Mouse (Mus musculus): ENCODE measurements around the gene Fgf12. TPM values are rescaled to one million over a fixed set of nuclear protein-coding genes. Genes with fewer than 3 reads are reported as not detected.

The Fgf12 gene
- total and polyA plus RNA-seq, 3 experiments: 0.76 TPM; not detected in 2

GRCm38 (mm10) chr16:28479022-28479421 is 273.8 kb downstream of the Fgf12 start:
- Histone ChIP-seq H3K27me3 (ENCODE audit: insufficient read depth, low read length) (no peaks in the 10 kb centered on the region), H3K4me1 (ENCODE audit: insufficient read depth, low read depth, low read length) (no peaks in the 10 kb centered on the region), H3K9me3 (replicated peaks) (0 out of 2 replicates have a peak, but pooled peaks cover 4% of the 10 kb centered on the region), H3K4me3 (ENCODE audit: low read depth, low read length) (no peak overlapping the region), H3K36me3 (replicated peaks) (no peaks in the 10 kb centered on the region)
- no peak for TF ChIP-seq GATA1 (IDR thresholded peaks at IDR 0.05; ENCODE audit: borderline replicate concordance, low read length)
- TF ChIP-seq TAL1 (conservative IDR thresholded peaks at IDR 0.05; ENCODE audit: low read depth, low read length): no peak
- TF ChIP-seq CTCF (IDR thresholded peaks at IDR 0.05; ENCODE audit: low read depth, low read length): no peak
- no peak for TF ChIP-seq GATA2 (IDR thresholded peaks at IDR 0.05; ENCODE audit: borderline replicate concordance, low read depth, low read length)
- no peak for TF ChIP-seq POLR2AphosphoS5 (IDR thresholded peaks at IDR 0.05; ENCODE audit: insufficient replicate concordance, low read depth, low read length)
- ATAC-seq (ENCODE audit: extremely low read depth, insufficient number of reproducible peaks, low FRiP score, poor library complexity, severe bottlenecking) (no peak), DNase-seq (ENCODE audit: low spot score) (no peak)

- TF ChIP-seq GATA1 (IDR thresholded peaks at IDR 0.05; ENCODE audit: borderline replicate concordance, low read length) (no peak), POLR2AphosphoS5 (IDR thresholded peaks at IDR 0.05; ENCODE audit: insufficient replicate concordance, low read depth, low read length) (no peak), CTCF (IDR thresholded peaks at IDR 0.05; ENCODE audit: low read depth, low read length) (no peak), GATA2 (IDR thresholded peaks at IDR 0.05; ENCODE audit: borderline replicate concordance, low read depth, low read length) (no peak), TAL1 (conservative IDR thresholded peaks at IDR 0.05; ENCODE audit: low read depth, low read length) (no peak)
- ATAC-seq (ENCODE audit: extremely low read depth, insufficient number of reproducible peaks, low FRiP score, poor library complexity, severe bottlenecking): no peak
- 0 out of 2 replicates have a peak, but pooled peaks cover 4% of the 10 kb centered on the region for H3K9me3 ChIP-seq (replicated peaks)
- no peak for DNase-seq (ENCODE audit: low spot score)
- no peaks in the 10 kb centered on the region for H3K4me1 ChIP-seq (ENCODE audit: insufficient read depth, low read depth, low read length)
- H3K27me3 ChIP-seq (ENCODE audit: insufficient read depth, low read length): no peaks in the 10 kb centered on the region
- H3K36me3 ChIP-seq (replicated peaks): no peaks in the 10 kb centered on the region
- H3K4me3 ChIP-seq (ENCODE audit: low read depth, low read length): no peak overlapping the region
Measured at GRCm38 (mm10) chr16:28476651-28477050, 276.2 kb downstream of the Fgf12 start.

GRCm38 (mm10) chr16:28475553-28475952 is 277.3 kb downstream of the Fgf12 start:
- Histone ChIP-seq H3K36me3 (replicated peaks) (no peaks in the 10 kb centered on the region), H3K9me3 (replicated peaks) (0 out of 2 replicates have a peak, but pooled peaks cover 4% of the 10 kb centered on the region), H3K4me1 (ENCODE audit: insufficient read depth, low read depth, low read length) (no peaks in the 10 kb centered on the region), H3K4me3 (ENCODE audit: low read depth, low read length) (no peak overlapping the region), H3K27me3 (ENCODE audit: insufficient read depth, low read length) (no peaks in the 10 kb centered on the region)
- no peak for DNase-seq (ENCODE audit: low spot score)
- ATAC-seq (ENCODE audit: extremely low read depth, insufficient number of reproducible peaks, low FRiP score, poor library complexity, severe bottlenecking): no peak
- TF ChIP-seq GATA1 (IDR thresholded peaks at IDR 0.05; ENCODE audit: borderline replicate concordance, low read length) (no peak), POLR2AphosphoS5 (IDR thresholded peaks at IDR 0.05; ENCODE audit: insufficient replicate concordance, low read depth, low read length) (no peak), CTCF (IDR thresholded peaks at IDR 0.05; ENCODE audit: low read depth, low read length) (no peak), TAL1 (conservative IDR thresholded peaks at IDR 0.05; ENCODE audit: low read depth, low read length) (no peak), GATA2 (IDR thresholded peaks at IDR 0.05; ENCODE audit: borderline replicate concordance, low read depth, low read length) (no peak)

DNA sequence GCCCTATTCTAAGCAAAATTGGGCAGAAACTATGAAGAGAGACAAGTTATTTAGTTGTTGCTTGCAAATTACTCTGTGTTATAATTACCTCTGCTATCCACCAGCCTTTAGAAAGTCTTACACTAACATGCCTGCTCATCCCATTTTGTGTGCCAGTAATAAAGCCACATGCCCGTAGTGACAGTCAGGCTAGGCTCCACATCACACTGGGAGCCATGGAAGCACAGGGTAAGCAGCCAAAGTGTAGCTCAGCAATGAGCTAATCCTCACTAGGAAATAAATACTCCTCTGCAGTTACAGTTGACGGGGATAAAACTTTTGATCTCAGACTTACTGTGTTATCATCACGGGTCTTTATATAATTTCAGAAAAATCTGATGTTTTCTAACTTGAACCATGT is 298.0 kb downstream of the Fgf12 start:
- no peak for TF ChIP-seq POLR2AphosphoS5 (IDR thresholded peaks at IDR 0.05; ENCODE audit: insufficient replicate concordance, low read depth, low read length)
- no peak for TF ChIP-seq GATA1 (IDR thresholded peaks at IDR 0.05; ENCODE audit: borderline replicate concordance, low read length)
- no peak for TF ChIP-seq TAL1 (conservative IDR thresholded peaks at IDR 0.05; ENCODE audit: low read depth, low read length)
- no peak for TF ChIP-seq CTCF (IDR thresholded peaks at IDR 0.05; ENCODE audit: low read depth, low read length)
- no peak for TF ChIP-seq GATA2 (IDR thresholded peaks at IDR 0.05; ENCODE audit: borderline replicate concordance, low read depth, low read length)
- Histone ChIP-seq H3K9me3 (replicated peaks) (no peaks in the 10 kb centered on the region), H3K27me3 (ENCODE audit: insufficient read depth, low read length) (no peaks in the 10 kb centered on the region), H3K4me3 (ENCODE audit: low read depth, low read length) (no peak overlapping the region), H3K36me3 (replicated peaks) (no peaks in the 10 kb centered on the region), H3K4me1 (ENCODE audit: insufficient read depth, low read depth, low read length) (no peaks in the 10 kb centered on the region)
- DNase-seq (ENCODE audit: low spot score): no peak
- no peak for ATAC-seq (ENCODE audit: extremely low read depth, insufficient number of reproducible peaks, low FRiP score, poor library complexity, severe bottlenecking)

DNA sequence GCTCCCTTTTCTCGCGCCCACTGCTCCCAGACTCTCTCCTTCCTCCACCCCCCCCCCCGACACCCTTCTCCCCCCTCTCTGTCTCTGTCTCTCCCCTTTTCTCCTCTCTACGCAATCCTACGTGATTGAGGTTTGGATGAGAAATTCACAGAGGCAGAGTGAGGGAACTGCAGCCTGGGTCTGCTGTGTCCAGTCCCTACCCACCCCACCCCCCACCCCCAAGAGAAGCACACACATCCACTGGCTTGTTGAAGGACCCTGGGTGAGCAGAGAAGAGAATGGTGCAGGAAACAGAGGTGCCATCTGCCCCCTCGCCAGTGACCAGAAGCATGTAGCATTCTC is 305.8 kb downstream of the Fgf12 start:
- H3K4me3 ChIP-seq (ENCODE audit: low read depth, low read length): no peak overlapping the region
- peaks cover 29% of the 10 kb centered on the region for H3K9me3 ChIP-seq (replicated peaks)
- no peaks in the 10 kb centered on the region for H3K27me3 ChIP-seq (ENCODE audit: insufficient read depth, low read length)
- ATAC-seq (ENCODE audit: extremely low read depth, insufficient number of reproducible peaks, low FRiP score, poor library complexity, severe bottlenecking) (no peak), DNase-seq (ENCODE audit: low spot score) (no peak)
- H3K36me3 ChIP-seq (replicated peaks): no peaks in the 10 kb centered on the region
- no peak for TF ChIP-seq GATA1 (IDR thresholded peaks at IDR 0.05; ENCODE audit: borderline replicate concordance, low read length)
- no peak for TF ChIP-seq CTCF (IDR thresholded peaks at IDR 0.05; ENCODE audit: low read depth, low read length)
- TF ChIP-seq GATA2 (IDR thresholded peaks at IDR 0.05; ENCODE audit: borderline replicate concordance, low read depth, low read length): no peak
- no peak for TF ChIP-seq POLR2AphosphoS5 (IDR thresholded peaks at IDR 0.05; ENCODE audit: insufficient replicate concordance, low read depth, low read length)
- no peak for TF ChIP-seq TAL1 (conservative IDR thresholded peaks at IDR 0.05; ENCODE audit: low read depth, low read length)
- no peaks in the 10 kb centered on the region for H3K4me1 ChIP-seq (ENCODE audit: insufficient read depth, low read depth, low read length)

DNA sequence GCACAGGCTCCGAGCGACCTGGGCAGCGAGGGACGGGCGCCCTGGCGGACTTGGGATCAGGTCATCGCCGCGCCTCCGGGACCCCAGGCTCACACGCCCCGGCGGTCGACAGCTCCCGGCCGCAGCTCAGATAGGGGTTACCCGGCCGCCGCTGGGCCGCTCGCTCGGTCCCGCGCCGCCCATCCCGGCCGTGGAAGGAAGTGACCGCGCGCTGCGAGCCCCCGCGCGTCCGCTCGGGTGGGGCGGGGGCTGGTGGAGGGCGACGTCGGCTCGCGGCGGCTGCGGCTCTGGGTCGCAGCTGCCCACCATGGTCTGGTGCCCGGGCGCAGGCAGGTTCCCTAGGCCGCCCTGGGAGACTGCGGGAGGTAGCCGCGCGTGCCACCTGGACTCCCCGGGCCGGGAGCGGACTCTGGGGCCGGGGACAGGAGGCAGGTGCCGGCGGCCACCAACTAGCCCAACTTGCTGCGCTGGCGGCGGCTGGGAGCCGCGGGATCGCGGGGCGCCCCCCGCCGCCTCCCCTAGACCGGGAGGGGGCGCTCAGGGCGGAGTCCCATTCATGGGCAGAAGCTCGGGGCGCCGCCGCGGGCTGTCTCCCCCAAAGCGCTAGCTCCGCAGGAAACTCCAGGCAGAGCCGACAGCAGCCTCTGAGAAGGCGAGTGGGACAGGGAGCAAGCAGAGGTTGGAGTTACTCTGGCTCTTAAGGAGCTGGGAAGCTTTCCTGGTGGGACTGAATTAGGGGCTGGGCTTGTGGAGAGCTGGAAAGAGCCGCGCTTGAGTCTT is 306.3 kb downstream of the Fgf12 start:
- H3K36me3 ChIP-seq (replicated peaks): no peaks in the 10 kb centered on the region
- DNase-seq (ENCODE audit: low spot score): no peak
- H3K9me3 ChIP-seq (replicated peaks): peaks cover 29% of the 10 kb centered on the region
- no peaks in the 10 kb centered on the region for H3K27me3 ChIP-seq (ENCODE audit: insufficient read depth, low read length)
- TF ChIP-seq TAL1 (conservative IDR thresholded peaks at IDR 0.05; ENCODE audit: low read depth, low read length) (no peak), GATA1 (IDR thresholded peaks at IDR 0.05; ENCODE audit: borderline replicate concordance, low read length) (no peak), CTCF (IDR thresholded peaks at IDR 0.05; ENCODE audit: low read depth, low read length) (no peak), POLR2AphosphoS5 (IDR thresholded peaks at IDR 0.05; ENCODE audit: insufficient replicate concordance, low read depth, low read length) (no peak), GATA2 (IDR thresholded peaks at IDR 0.05; ENCODE audit: borderline replicate concordance, low read depth, low read length) (no peak)
- H3K4me3 ChIP-seq (ENCODE audit: low read depth, low read length): no peak overlapping the region; the same call in 1 of the 2 replicates
- H3K4me1 ChIP-seq (ENCODE audit: insufficient read depth, low read depth, low read length): no peaks in the 10 kb centered on the region
- ATAC-seq (ENCODE audit: extremely low read depth, insufficient number of reproducible peaks, low FRiP score, poor library complexity, severe bottlenecking): no peak

Data from G1E (cell line).